Mouse (Mus musculus) G1E (cell line): ENCODE measurements around the gene Lhfpl4. TPM values are rescaled to one million over a fixed set of nuclear protein-coding genes. Genes with fewer than 3 reads are reported as not detected.

ENCODE experiments used
- ATAC-seq: 2 replicates; pipeline ENCODE4 v1.8.0; 2016; ENCODE audit warnings: mild to moderate bottlenecking; ENCODE audit not compliant: insufficient number of reproducible peaks, poor library complexity, low FRiP score, severe bottlenecking; ENCODE audit errors: extremely low read depth
- DNase-seq: peaks from one replicate; pipeline ENCODE4 v3.0.0; 2012; ENCODE audit warnings: low spot score
- H3K27me3 ChIP-seq: 2 replicates; pipeline ENCODE4 v1.6.1; 2012; ENCODE audit warnings: mild to moderate bottlenecking, low read length, inconsistent platforms; ENCODE audit not compliant: insufficient read depth
- H3K36me3 ChIP-seq: replicated peaks from 2 replicates; pipeline ENCODE3; 2012; ENCODE audit warnings: mild to moderate bottlenecking, inconsistent platforms
- H3K4me1 ChIP-seq: 2 replicates; pipeline ENCODE4 v1.6.1; 2012; ENCODE audit warnings: low read depth, low read length, inconsistent platforms, mixed read lengths; ENCODE audit not compliant: insufficient read depth
- H3K4me3 ChIP-seq: 2 replicates; pipeline ENCODE4 v1.5.1; 2012; ENCODE audit warnings: low read depth, mild to moderate bottlenecking, inconsistent platforms, low read length, moderate library complexity, mixed read lengths
- H3K9me3 ChIP-seq: replicated peaks from 2 replicates; pipeline ENCODE4 v1.6.1; 2012; ENCODE audit warnings: inconsistent platforms
- CTCF ChIP-seq: IDR thresholded peaks from 2 replicates; pipeline ENCODE4 v1.5.1; 2012; ENCODE audit warnings: low read depth, low read length, inconsistent platforms, mixed read lengths
- GATA1 ChIP-seq: IDR thresholded peaks from 2 replicates; pipeline ENCODE4 v1.6.1; 2012; ENCODE audit warnings: borderline replicate concordance, low read length, inconsistent platforms, mixed read lengths
- GATA2 ChIP-seq: IDR thresholded peaks from 2 replicates; pipeline ENCODE4 v1.6.1; 2012; ENCODE audit warnings: low read depth, low read length, inconsistent platforms, borderline replicate concordance
- POLR2AphosphoS5 ChIP-seq: IDR thresholded peaks from 2 replicates; pipeline ENCODE4 v1.6.1; 2012; ENCODE audit warnings: low read depth, low read length, inconsistent platforms; ENCODE audit not compliant: insufficient replicate concordance
- TAL1 ChIP-seq: conservative IDR thresholded peaks from 2 replicates; pipeline ENCODE4 v1.6.1; 2012; ENCODE audit warnings: low read depth, low read length, inconsistent platforms, mixed read lengths
- polyA plus RNA-seq: library from polyadenylated mRNA; stranded (reverse); fragments of >175 nt; gene quantifications from 2 replicates; pipeline ENCODE4 v1.2.3, GENCODE M21; 2012
- total RNA-seq, 2 experiments: library from RNA; stranded (forward) in 1 of 2; stranded (reverse) in 1 of 2; fragments of 200-1000 nt in 1 of 2; fragments of >200 nt in 1 of 2; fragmentation: Nextera tagmentation in 1 of 2; gene quantifications; 2 replicates each; pipeline ENCODE4 v1.2.3; 2014 to 2017

Gene Lhfpl4
- total and polyA plus RNA-seq, 3 experiments, result 0.05 TPM; not detected in 2

GRCm38 (mm10) chr6:113225798-113226197, 30.6 kb upstream of the Lhfpl4 start:
- H3K9me3 ChIP-seq, result no peaks in the 10 kb centered on the region
- no peak for DNase-seq
- no peak for ATAC-seq
- no peaks in the 10 kb centered on the region for H3K36me3 ChIP-seq
- H3K27me3 ChIP-seq, result peaks cover 2% of the 10 kb centered on the region; the same call in 1 of the 2 replicates
- no peaks in the 10 kb centered on the region for H3K4me1 ChIP-seq
- TF ChIP-seq GATA2 (no peak), POLR2AphosphoS5 (no peak), GATA1 (no peak), CTCF (no peak), TAL1 (no peak)
- H3K4me3 ChIP-seq, result no peak overlapping the region

- H3K4me1 ChIP-seq, result no peaks in the 10 kb centered on the region
- no peaks in the 10 kb centered on the region for H3K36me3 ChIP-seq
- no peaks in the 10 kb centered on the region; the same call in 1 of the 2 replicates for H3K27me3 ChIP-seq
- TF ChIP-seq POLR2AphosphoS5 (no peak), CTCF (no peak), GATA2 (no peak), GATA1 (no peak), TAL1 (no peak)
- H3K4me3 ChIP-seq, result no peak overlapping the region
- no peak for ATAC-seq
- H3K9me3 ChIP-seq, result no peaks in the 10 kb centered on the region
- DNase-seq, result no peak
Observed at GRCm38 (mm10) chr6:113216280-113216679, 21.1 kb upstream of the Lhfpl4 start.

- Histone ChIP-seq H3K27me3 (peaks cover 4% of the 10 kb centered on the region; the same call in 1 of the 2 replicates), H3K4me1 (no peaks in the 10 kb centered on the region), H3K36me3 (no peaks in the 10 kb centered on the region), H3K9me3 (no peaks in the 10 kb centered on the region), H3K4me3 (no peak overlapping the region)
- ATAC-seq (no peak), DNase-seq (no peak)
- no peak for TF ChIP-seq CTCF
Observed at GRCm38 (mm10) chr6:113195596-113195992, 410 bp upstream of the Lhfpl4 start.

DNA sequence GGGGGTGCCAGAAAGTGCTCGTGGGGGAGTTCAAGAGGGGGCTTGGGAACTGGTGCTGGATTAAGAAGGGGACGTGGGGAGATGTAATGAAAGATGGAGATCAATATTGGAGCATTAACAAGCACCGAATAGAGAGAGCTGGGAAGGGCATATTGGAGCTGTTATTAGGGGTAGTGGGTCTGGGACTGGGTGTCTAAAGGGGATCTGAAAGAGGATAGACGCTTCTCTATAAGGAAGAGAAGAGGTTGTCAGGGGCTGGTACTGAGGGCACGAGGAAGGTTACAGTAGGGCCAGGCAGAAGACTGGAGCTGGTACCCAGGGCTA, 705 bp downstream of the Lhfpl4 start:
- no peak overlapping the region for H3K4me3 ChIP-seq
- no peak for TF ChIP-seq GATA2
- no peak for TF ChIP-seq TAL1
- no peak for TF ChIP-seq POLR2AphosphoS5
- TF ChIP-seq CTCF, result no peak
- no peak for TF ChIP-seq GATA1

GRCm38 (mm10) chr6:113193765-113194460, 1.3 kb downstream of the Lhfpl4 start:
- Histone ChIP-seq H3K27me3 (peaks cover 4% of the 10 kb centered on the region; the same call in 1 of the 2 replicates), H3K36me3 (no peaks in the 10 kb centered on the region), H3K4me1 (no peaks in the 10 kb centered on the region), H3K4me3 (no peak overlapping the region), H3K9me3 (no peaks in the 10 kb centered on the region)
- TF ChIP-seq GATA2 (no peak), POLR2AphosphoS5 (no peak), TAL1 (no peak), CTCF (no peak), GATA1 (no peak)
- ATAC-seq (no peak), DNase-seq (no peak)

More for the DNA sequence above, 705 bp downstream of the Lhfpl4 start:
- Histone ChIP-seq H3K36me3 (no peaks in the 10 kb centered on the region), H3K9me3 (no peaks in the 10 kb centered on the region), H3K27me3 (peaks cover 4% of the 10 kb centered on the region; the same call in 1 of the 2 replicates), H3K4me1 (no peaks in the 10 kb centered on the region)
- DNase-seq (no peak), ATAC-seq (no peak)

DNA sequence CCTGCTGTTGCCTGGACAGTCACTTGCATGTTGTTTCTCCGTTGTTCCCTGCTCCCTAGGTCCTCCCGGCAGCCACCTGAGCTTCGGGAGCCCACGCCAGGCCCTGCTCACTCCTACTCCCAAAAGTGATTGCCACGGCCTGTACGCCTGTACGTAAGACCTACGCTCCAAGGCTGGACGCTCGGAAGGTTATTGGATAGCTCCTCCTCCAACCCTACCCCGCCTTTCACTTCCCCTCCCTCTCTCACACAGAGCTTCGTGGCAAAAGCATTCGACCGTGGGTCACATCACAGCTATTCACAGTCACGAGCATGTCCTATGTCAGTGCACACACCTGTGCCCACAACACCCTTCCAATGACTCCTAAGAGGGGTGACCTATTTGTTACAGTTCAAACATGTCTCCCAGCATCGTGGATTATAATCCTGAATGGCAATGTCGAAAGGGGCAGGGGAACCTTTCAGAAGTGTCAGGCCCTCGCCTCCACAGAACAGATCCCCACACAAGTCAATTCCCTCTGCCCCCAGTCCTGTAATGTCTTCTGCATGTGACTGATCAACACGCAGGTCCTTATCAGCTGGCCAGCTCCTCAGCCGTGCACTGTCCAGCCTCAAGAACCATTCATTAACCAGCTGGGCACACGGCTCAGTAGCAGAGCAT, 10.2 kb downstream of the Lhfpl4 start:
- no peak overlapping the region for H3K4me3 ChIP-seq
- no peak for TF ChIP-seq POLR2AphosphoS5
- TF ChIP-seq GATA2, result no peak
- TF ChIP-seq GATA1, result no peak
- TF ChIP-seq TAL1, result no peak
- no peak for TF ChIP-seq CTCF
- no peaks in the 10 kb centered on the region for H3K4me1 ChIP-seq
- H3K9me3 ChIP-seq, result no peaks in the 10 kb centered on the region
- no peaks in the 10 kb centered on the region for H3K36me3 ChIP-seq
- ATAC-seq (no peak), DNase-seq (no peak)
- peaks cover 17% of the 10 kb centered on the region for H3K27me3 ChIP-seq
